Mouse (Mus musculus) heart, adult 2 months (tissue): ENCODE data around the gene Fars2.

Experiments used
- CTCF ChIP-seq: fragments of 200-600 bp; IDR thresholded peaks from 2 replicates; pipeline ENCODE4 v1.8.1; 2022; ENCODE audit warnings: antibody characterized with exemption, mild to moderate bottlenecking, moderate library complexity
- POLR2A ChIP-seq: fragments of 200-500 bp; IDR thresholded peaks from 2 replicates; pipeline ENCODE4 v1.6.1; 2011; ENCODE audit warnings: mild to moderate bottlenecking, low read depth, low read length, control low read depth; ENCODE audit not compliant: insufficient read depth

DNA sequence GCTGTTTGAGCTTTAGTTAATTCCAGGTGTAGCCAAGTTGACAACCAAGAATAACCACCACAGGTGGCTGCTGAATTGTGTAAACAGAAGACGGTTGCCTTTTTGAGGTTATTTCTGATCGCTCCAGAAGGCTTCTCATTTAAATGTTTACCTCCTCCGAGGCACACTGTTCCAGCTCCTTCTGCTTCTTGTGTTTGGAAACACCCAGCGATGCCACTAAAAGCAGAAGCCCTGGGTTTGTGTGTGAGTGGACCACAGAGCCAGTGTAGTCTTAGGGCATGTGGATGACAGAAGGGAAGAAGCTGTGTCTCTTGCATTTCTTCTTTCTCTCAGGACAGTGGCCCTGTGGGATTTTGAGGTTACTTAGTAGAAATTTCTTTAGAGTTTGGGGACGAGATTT lies 33.1 kb downstream of the Fars2 start:
- TF ChIP-seq POLR2A (no peak), CTCF (no peak)
